Mouse (Mus musculus) Patski (cell line): ENCODE results near the gene Trappc5. TPM values are rescaled to one million over a fixed set of nuclear protein-coding genes. Genes with fewer than 3 reads are reported as not detected.
A peak's percentile ranks its signal among the peaks of the same experiment; 100 is the strongest.

Source experiments
- ATAC-seq: fragments of 100-300 bp; one replicate; pipeline ENCODE4 v1.8.0; 2021
- CTCF ChIA-PET: fragments of 350-600 bp; sonication (Branson Sonifier 250); formaldehyde crosslinking; loops from one replicate; lab custom pipeline; 2022; ENCODE audit warnings: inconsistent platforms; lab: Charles Lee
- POLR2A ChIA-PET: fragments of 350-600 bp; sonication (Branson Sonifier 250); formaldehyde crosslinking; loops from one replicate; lab custom pipeline; 2022; ENCODE audit warnings: antibody characterized with exemption, inconsistent platforms; lab: Charles Lee
- DNase-seq: peaks from one replicate; pipeline ENCODE4 v3.0.0-alpha.2; 2011; ENCODE audit warnings: low read depth, low spot score
- H3K27me3 ChIP-seq: fragments of 371-371 bp; one replicate; pipeline ENCODE4 v1.5.1; 2021
- CTCF ChIP-seq: fragments of 100-300 bp; IDR thresholded peaks from one replicate; pipeline ENCODE4 v1.5.1; 2021
- in situ Hi-C: fragments of 300-500 bp; cut with MboI; formaldehyde crosslinking; loops from 3 replicates; pipeline ENCODE4 v1.11.1; 2018; ENCODE audit warnings: low pct_unique_long_range_greater_than_20kb, mixed read lengths
- polyA plus RNA-seq: library from polyadenylated mRNA; unstranded; gene quantifications from one replicate; pipeline ENCODE4 v1.2.3, GENCODE M21; 2021

Trappc5 gene
- polyA plus RNA-seq, 1 experiment from 2014 or later, result 24.8 TPM

DNA sequence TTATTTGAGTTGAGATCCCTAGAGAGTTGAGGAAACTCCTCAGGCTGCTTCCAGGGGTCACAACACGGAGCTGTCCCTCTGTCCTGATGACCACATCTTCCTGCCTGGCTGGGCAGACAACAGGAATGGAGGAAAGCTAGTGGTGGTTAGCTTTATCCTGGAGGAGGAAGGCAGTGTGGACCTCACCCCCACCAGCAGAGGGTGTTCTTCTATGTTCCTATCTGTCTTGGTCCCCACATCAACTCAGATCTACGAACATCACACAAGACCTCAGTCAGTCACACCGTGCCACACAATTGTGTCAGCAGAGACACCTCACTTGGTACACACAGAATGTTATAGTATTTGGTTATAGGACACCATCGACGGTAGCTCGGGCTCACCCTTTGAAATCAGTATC lies 11.4 kb downstream of the Trappc5 start:
- ChIA-PET CTCF (no interaction called here), POLR2A (interaction anchor here (0.8 kb wide), 1 partner anchor 17 kb away, joined by 3 read pairs; no protein-coding TSS in a partner anchor)
- no peak for DNase-seq
- in situ Hi-C loops, result no loop called here
- H3K27me3 ChIP-seq, result peaks cover 17% of the 10 kb centered on the region
- no peak for ATAC-seq
- TF ChIP-seq CTCF, result no peak

DNA sequence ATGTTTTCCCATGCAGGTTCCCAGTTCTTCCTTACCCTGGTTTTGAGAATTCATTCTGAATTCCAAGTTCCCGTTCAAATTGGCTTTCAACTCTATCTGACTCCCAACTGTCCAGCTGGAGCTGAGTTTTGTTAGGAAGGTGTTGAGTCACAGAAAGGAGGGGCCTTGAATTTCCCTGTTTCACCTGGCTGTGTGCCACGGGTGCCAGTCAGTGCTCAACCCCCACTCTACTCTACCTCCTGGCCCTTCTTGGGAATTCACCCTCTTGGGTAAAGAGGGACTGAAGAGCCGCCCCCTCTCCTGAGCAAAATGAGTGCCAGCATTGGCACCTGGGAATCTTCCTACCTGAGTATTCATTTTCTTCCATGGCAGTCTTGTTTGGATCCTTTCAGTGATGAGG lies 14.7 kb downstream of the Trappc5 start:
- in situ Hi-C loops, result no loop called here
- CTCF ChIA-PET, result no interaction called here
- POLR2A ChIA-PET, result no interaction called here
- no peak for TF ChIP-seq CTCF
- no peak for DNase-seq
- peaks cover 21% of the 10 kb centered on the region for H3K27me3 ChIP-seq
- ATAC-seq, result no peak

DNA sequence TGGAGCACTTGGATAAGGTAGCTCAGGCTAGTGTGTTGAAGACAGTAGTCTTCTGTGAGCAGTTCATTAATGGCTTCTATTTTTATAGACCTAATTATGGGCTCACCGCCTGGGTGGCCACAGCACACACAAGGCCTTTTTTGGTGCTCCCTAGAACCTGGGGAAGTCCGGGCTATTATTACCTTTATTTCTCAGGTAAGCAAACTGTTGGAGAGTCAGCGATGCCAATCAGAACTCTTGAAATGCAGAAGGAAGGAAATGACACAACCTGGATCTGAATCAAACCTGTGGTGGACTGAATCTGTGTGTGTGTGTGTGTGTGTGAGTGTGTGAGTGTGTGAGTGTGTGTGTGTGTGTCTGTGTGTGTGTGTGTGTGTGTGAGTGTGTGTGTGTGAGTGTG lies 18.0 kb downstream of the Trappc5 start, which contains the start of gene Fcer2a:
Fcer2a (minus strand) TSS at position 55 of the 400 bp plus-strand sequence.
- ChIA-PET CTCF (no interaction called here), POLR2A (no interaction called here)
- no peak for ATAC-seq
- TF ChIP-seq CTCF, result no peak
- peaks cover 23% of the 10 kb centered on the region for H3K27me3 ChIP-seq
- DNase-seq, result no peak
- in situ Hi-C loops, result no loop called here

DNA sequence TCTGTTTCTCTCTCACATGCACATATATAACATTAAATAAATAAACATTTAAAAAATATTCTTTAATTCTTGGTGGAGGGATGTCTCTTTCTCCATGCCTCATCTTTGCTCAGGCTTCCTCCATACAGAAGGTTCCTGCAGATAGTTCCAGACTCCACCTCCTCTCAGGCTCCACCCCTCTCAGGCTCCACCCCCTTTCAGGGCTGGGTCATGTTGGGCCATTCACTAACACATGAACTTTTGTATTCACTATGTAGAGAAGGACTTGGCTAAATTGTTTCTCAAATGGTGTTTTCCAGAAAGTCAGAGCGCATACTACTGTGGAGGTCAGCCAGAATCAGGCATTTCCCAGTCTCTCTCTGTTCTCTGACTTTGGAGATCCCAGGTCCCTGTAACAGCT lies 25.4 kb downstream of the Trappc5 start:
- POLR2A ChIA-PET, result no interaction called here
- CTCF ChIA-PET, result no interaction called here
- H3K27me3 ChIP-seq, result peaks cover 53% of the 10 kb centered on the region
- no peak for DNase-seq
- TF ChIP-seq CTCF, result no peak
- in situ Hi-C loops, result loop anchor here (10.0 to 25.0 kb wide), 2 partner anchors 423 to 661 kb away; no protein-coding TSS in a partner anchor
- no peak for ATAC-seq

DNA sequence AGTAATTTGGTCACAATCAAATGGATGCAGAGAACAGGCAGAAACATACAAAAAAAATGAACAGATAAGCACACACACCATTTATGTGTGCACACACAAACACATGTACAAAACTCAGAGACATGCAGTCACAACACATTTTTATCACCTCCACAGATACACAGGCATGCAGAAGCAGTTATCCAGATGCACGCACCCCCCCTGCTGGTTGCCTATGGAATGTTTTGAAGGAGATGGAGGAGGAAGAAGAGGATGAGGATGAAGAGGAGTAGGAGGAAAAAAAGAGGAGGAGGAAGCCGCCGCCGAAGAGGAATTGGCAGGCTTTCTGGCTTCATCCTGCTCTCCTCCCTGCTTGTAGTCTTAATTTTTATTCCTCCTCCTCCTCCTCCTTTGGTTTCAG lies 29.6 kb downstream of the Trappc5 start:
- no peak for DNase-seq
- TF ChIP-seq CTCF, result peak; percentile 54
- POLR2A ChIA-PET, result no interaction called here

DNA sequence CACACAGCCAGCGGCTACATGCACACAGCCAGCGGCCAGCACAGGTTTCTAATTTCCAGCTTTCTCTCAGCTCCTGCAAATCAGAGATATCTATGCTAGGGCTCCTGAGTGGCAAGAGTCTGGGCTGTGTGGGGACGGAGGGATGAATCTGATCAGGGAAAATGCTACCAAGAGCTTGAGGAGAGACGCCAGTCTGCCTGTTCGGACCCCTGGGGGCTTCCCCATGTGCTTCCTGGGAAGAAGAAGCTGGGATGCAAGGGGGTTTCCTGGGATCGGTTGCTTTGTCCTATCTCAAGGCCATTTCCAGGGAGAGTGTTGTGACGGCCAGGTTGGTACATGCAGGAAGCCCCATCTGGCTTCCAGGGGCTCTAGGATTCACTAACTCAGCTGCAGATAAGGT lies 31.5 kb downstream of the Trappc5 start:
- peaks cover 57% of the 10 kb centered on the region for H3K27me3 ChIP-seq

More for the DNA sequence above, 29.6 kb downstream of the Trappc5 start:
- peaks cover 59% of the 10 kb centered on the region for H3K27me3 ChIP-seq
- CTCF ChIA-PET, result no interaction called here
- no peak for ATAC-seq
- in situ Hi-C loops, result loop anchor here (10.0 to 25.0 kb wide), 2 partner anchors 419 to 657 kb away; no protein-coding TSS in a partner anchor

DNA sequence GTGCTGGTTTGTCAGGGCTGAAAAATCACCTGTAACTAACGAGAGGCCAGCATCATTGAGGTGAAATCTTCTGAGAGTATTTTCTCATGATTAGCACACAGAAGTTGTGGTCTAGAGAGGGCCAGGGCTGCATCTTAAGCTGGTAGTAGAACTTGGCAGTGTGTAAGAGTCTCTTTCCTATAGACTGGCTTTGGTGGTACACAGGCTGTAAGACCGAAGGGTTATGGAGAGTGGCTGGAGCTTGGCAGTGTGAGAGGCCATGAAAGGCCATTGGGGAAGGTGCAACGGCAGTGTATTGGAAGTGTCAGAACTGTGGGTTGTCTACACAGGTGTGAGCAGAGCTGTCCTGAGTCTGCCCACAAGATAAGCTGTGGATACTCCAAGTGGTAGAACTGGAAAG lies 34.2 kb downstream of the Trappc5 start:
- ATAC-seq, result no peak
- CTCF ChIA-PET, result no interaction called here
- POLR2A ChIA-PET, result no interaction called here
- peaks cover 46% of the 10 kb centered on the region for H3K27me3 ChIP-seq
- no peak for TF ChIP-seq CTCF
- no peak for DNase-seq
- in situ Hi-C loops, result loop anchor here (10.0 to 25.0 kb wide), 2 partner anchors 254 to 652 kb away; no protein-coding TSS in a partner anchor

More for the DNA sequence above, 31.5 kb downstream of the Trappc5 start:
- ChIA-PET POLR2A (interaction anchor here (0.6 kb wide), 1 partner anchor 86 kb away, joined by 4 read pairs; the partner anchor contains the start of gene Pet100), CTCF (no interaction called here)
- DNase-seq (no peak), ATAC-seq (no peak)
- in situ Hi-C loops, result loop anchor here (10.0 to 25.0 kb wide), 2 partner anchors 417 to 655 kb away; no protein-coding TSS in a partner anchor
- no peak for TF ChIP-seq CTCF

DNA sequence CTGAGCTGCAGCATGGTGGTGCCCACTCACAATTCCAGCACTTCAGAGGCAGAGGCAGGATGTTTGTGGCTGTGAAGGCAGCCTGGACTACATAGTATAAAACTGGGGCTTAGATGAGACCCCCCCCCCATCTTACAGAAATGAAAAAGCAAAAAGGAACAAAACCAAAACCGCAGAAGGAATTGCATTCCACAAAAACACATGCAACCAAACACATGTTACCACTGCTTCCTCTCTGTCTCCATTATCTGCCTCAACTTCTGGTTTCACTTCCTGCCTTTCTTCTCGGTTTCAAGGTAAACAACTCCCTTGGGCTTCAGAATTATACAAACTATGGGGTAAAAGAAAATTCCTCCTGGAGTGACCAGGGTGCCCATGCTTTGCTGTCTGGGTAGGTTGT lies 35.5 kb downstream of the Trappc5 start:
- in situ Hi-C loops, result loop anchor here (10.0 to 25.0 kb wide), 2 partner anchors 253 to 651 kb away; no protein-coding TSS in a partner anchor
- ATAC-seq (no peak), DNase-seq (no peak)
- peaks cover 46% of the 10 kb centered on the region for H3K27me3 ChIP-seq
- CTCF ChIA-PET, result no interaction called here
- POLR2A ChIA-PET, result no interaction called here
- TF ChIP-seq CTCF, result no peak

DNA sequence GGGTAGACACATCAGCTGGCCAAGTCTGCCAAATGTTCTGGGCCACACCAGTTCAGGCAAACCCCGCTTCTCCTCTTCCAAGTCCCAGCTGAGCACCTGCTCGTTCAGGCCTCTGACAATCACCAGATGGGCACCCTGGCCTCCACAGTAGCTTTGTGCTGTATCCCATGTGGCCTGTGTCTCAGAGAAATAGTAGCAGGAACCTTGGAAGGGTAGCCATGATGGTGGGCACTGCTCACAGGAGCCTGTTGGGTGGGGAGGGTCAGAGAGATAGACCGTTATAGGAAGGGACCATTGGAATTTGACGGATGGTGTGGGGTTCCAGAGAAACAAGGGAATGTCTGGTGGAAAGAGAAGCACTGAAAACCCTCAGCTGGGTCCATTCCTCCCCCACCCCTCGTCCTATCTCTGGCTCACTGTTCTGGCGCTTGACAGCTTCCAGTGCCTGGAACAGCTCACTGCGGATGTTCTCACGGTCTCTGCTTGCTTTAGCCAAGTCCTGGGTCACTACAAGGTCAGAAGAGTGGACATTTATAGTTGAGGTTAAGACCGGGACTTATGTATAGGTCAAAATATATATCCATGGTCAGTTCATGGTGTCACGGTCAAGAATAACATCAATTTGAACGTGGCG lies 41.3 kb downstream of the Trappc5 start:
- DNase-seq, result no peak
- in situ Hi-C loops, result loop anchor here (10.0 to 25.0 kb wide), 2 partner anchors 247 to 645 kb away; no protein-coding TSS in a partner anchor
- ChIA-PET POLR2A (interaction anchor here (0.5 kb wide), 1 partner anchor 309 kb away, joined by 5 read pairs; no protein-coding TSS in a partner anchor), CTCF (interaction anchor here (1.0 kb wide), 1 partner anchor 14 kb away, joined by 4 read pairs; no protein-coding TSS in a partner anchor)
- H3K27me3 ChIP-seq, result peaks cover 22% of the 10 kb centered on the region
- no peak for ATAC-seq
- no peak for TF ChIP-seq CTCF

DNA sequence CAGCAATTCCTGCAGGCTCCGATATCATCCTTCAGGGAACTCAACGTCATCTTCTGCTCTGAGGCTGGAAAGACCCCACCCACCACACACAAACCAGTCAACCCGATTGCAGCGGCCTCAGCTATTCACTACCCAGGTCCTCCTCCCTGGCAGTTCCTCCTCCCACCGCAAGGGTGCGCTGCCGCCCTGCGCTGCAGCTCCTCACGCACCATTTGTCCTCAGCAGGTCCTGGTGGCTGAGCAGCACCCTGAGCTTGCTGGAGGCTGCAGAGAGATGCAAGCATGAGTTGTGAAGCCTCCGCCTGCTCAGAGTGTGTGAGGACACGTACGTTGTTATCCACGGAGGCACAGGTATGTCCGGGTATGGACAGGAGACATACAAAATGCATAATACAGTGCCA lies 42.5 kb downstream of the Trappc5 start:
- ChIA-PET CTCF (interaction anchor here (1.0 kb wide), 1 partner anchor 13 kb away, joined by 4 read pairs; no protein-coding TSS in a partner anchor), POLR2A (no interaction called here)
- TF ChIP-seq CTCF, result peak; percentile 98
- DNase-seq (no peak), ATAC-seq (peak; percentile 89)
- in situ Hi-C loops, result loop anchor here (10.0 to 25.0 kb wide), 2 partner anchors 246 to 644 kb away; no protein-coding TSS in a partner anchor
- peaks cover 31% of the 10 kb centered on the region for H3K27me3 ChIP-seq

DNA sequence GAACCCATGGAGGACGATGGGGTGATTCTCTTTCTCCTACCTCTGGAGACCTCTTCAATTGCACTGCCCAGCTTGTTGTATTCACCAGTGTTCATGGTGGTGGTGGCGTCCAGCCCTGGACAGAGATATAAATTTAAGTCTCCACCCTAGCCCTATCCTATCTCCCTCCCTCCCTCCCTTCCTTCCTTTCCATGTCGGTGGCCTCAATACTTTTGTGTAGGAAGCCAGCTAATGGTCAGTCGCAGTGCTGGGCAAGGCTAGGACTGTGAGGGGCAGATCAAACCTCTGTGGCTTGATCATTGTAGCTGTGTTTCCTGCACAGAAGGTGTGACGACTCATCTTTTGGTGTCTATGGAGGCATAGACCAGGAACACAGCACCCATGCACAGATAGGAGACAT lies 44.5 kb downstream of the Trappc5 start, which contains the start of gene Clec4g:
Clec4g (minus strand) TSS at position 101 of the 400 bp plus-strand sequence.
- CTCF ChIA-PET, result interaction anchor here (1.0 kb wide), 1 partner anchor 236 kb away, joined by 4 read pairs; no protein-coding TSS in a partner anchor
- ATAC-seq, result no peak
- DNase-seq, result no peak
- TF ChIP-seq CTCF, result no peak
- peaks cover 27% of the 10 kb centered on the region for H3K27me3 ChIP-seq
- POLR2A ChIA-PET, result no interaction called here
- in situ Hi-C loops, result loop anchor here (25.0 kb wide), 1 partner anchor 642 kb away; no protein-coding TSS in a partner anchor
